Mouse (Mus musculus) cortical plate, adult 2 months (tissue): Measurements from ENCODE around the gene Myom3. TPM values are rescaled to one million over a fixed set of nuclear protein-coding genes. Genes with fewer than 3 reads are reported as not detected.
A peak's percentile ranks its signal among the peaks of the same experiment; 100 is the strongest.

Source experiments
- H3K27ac ChIP-seq: fragments of 200-500 bp; 2 replicates; pipeline ENCODE4 v1.5.1; 2012; ENCODE audit warnings: low read length, control low read depth, inconsistent platforms; ENCODE audit not compliant: insufficient read depth
- H3K4me1 ChIP-seq: fragments of 200-500 bp; 2 replicates; pipeline ENCODE4 v1.6.1; 2011; ENCODE audit warnings: low read length; ENCODE audit not compliant: control insufficient read depth, insufficient read depth
- H3K4me3 ChIP-seq: fragments of 200-500 bp; 2 replicates; pipeline ENCODE4 v1.5.1; 2011; ENCODE audit warnings: mild to moderate bottlenecking, low read length, control low read depth; ENCODE audit not compliant: insufficient read depth
- CTCF ChIP-seq: fragments of 200-500 bp; IDR thresholded peaks from 2 replicates; pipeline ENCODE4 v1.5.1; 2011; ENCODE audit warnings: mild to moderate bottlenecking, control low read depth, low read length; ENCODE audit not compliant: insufficient read depth; ENCODE audit errors: extremely low read depth
- POLR2A ChIP-seq: fragments of 200-500 bp; IDR thresholded peaks from 2 replicates; pipeline ENCODE4 v1.6.1; 2011; ENCODE audit warnings: mild to moderate bottlenecking, low read length, control low read depth; ENCODE audit not compliant: insufficient read depth; ENCODE audit errors: extremely low read depth
- polyA plus RNA-seq: library from polyadenylated mRNA; depleted of rRNA; stranded (reverse); fragments of >200 nt; gene quantifications from 2 replicates; pipeline ENCODE4 v1.2.3, GENCODE M21; 2012

Myom3 gene
- polyA plus RNA-seq, 1 experiment, result 2.2 TPM

- Histone ChIP-seq H3K4me3 (no peak overlapping the region), H3K27ac (no peak overlapping the region), H3K4me1 (no peaks in the 10 kb centered on the region)
- TF ChIP-seq CTCF (no peak), POLR2A (no peak)
These were observed 690 bp upstream of the Myom3 start for GRCm38 (mm10) chr4:135758825-135759224.

- H3K4me1 ChIP-seq, result no peaks in the 10 kb centered on the region
- no peak overlapping the region for H3K27ac ChIP-seq
- no peak overlapping the region for H3K4me3 ChIP-seq
- no peak for TF ChIP-seq CTCF
- no peak for TF ChIP-seq POLR2A
These were observed 1.5 kb downstream of the Myom3 start for GRCm38 (mm10) chr4:135761048-135761447.

GRCm38 (mm10) chr4:135761569-135761968, 2.1 kb downstream of the Myom3 start:
- no peak for TF ChIP-seq CTCF
- TF ChIP-seq POLR2A, result no peak
- Histone ChIP-seq H3K4me3 (no peak overlapping the region), H3K4me1 (no peaks in the 10 kb centered on the region), H3K27ac (no peak overlapping the region)

- Histone ChIP-seq H3K4me1 (no peaks in the 10 kb centered on the region), H3K4me3 (no peak overlapping the region), H3K27ac (no peak overlapping the region)
- TF ChIP-seq POLR2A (no peak), CTCF (no peak)
These were observed 2.9 kb downstream of the Myom3 start for GRCm38 (mm10) chr4:135762251-135762906.

GRCm38 (mm10) chr4:135764700-135765099, 5.2 kb downstream of the Myom3 start:
- Histone ChIP-seq H3K4me1 (no peaks in the 10 kb centered on the region), H3K27ac (no peak overlapping the region), H3K4me3 (no peak overlapping the region)
- TF ChIP-seq CTCF (no peak), POLR2A (no peak)

- no peak overlapping the region for H3K4me3 ChIP-seq
- H3K4me1 ChIP-seq, result no peaks in the 10 kb centered on the region
- no peak for TF ChIP-seq CTCF
- no peak for TF ChIP-seq POLR2A
- no peak overlapping the region for H3K27ac ChIP-seq
These were observed 6.2 kb downstream of the Myom3 start for GRCm38 (mm10) chr4:135765707-135766106.

- Histone ChIP-seq H3K4me3 (no peak overlapping the region), H3K4me1 (no peaks in the 10 kb centered on the region), H3K27ac (no peak overlapping the region)
- TF ChIP-seq CTCF (no peak), POLR2A (no peak)
These were observed 7.5 kb downstream of the Myom3 start for GRCm38 (mm10) chr4:135766976-135767375.

GRCm38 (mm10) chr4:135768572-135769526, 9.3 kb downstream of the Myom3 start:
- no peak overlapping the region for H3K4me3 ChIP-seq
- H3K4me1 ChIP-seq, result no peaks in the 10 kb centered on the region
- no peak for TF ChIP-seq POLR2A
- peak; percentile 57 for TF ChIP-seq CTCF
- H3K27ac ChIP-seq, result no peak overlapping the region

GRCm38 (mm10) chr4:135770611-135771305, 11.2 kb downstream of the Myom3 start:
- TF ChIP-seq CTCF, result no peak
- no peak overlapping the region for H3K27ac ChIP-seq
- no peaks in the 10 kb centered on the region for H3K4me1 ChIP-seq
- no peak overlapping the region for H3K4me3 ChIP-seq
